ENCODE assay signal across 8 mouse cellular contexts in the genomic region with DNA sequence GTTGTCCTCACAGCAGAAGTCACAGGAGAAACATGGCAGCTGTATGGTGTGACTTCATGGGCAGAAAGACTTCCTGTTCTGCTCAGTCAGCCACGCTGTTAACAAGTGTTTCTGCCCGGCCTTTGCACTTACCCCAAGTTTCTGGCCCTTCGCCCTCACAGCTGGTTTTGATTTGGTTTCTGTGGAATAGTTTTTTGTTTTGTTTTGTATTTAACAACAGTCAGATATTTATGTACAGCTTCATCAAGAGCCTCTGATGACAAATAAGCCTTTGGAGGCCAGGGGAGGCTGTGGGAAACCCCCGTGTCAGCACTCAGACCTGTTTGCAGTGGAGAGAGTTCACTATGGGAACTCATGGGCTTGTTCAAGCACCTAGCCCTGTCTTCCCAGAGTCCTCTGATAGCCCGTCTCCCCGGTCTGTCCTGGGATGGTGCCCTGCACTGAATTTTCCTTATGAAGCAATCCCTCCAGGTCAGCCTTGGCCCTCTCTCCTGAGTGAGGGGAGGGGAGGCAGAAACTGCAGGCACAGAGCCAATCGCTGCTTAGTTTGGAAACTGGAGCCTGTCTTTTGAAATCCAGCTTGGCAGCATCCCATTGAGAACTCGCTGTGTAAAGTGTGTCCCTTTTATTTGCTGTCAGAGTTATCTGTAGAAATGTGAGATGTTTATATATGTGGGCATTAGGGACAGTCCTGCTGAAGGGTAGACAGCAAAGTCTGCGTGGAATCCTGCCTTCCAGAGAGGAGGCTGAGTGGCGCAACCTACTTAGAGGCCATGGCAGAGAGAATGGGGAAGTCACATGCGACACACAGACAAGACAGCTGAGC.
DNase-seq lines count a peak whose midpoint lies in the region; ATAC-seq and TF ChIP-seq lines count a peak whose summit lies in the region.

No protein-coding gene starts in this region.

- peak; percentile 17 for DNase-seq in liver
- no peak for DNase-seq in liver, embryonic 11.5 days (ENCODE audit: low spot score)
- peak; percentile 86 to 87 for DNase-seq in heart, adult 18-20 months
- peak; percentile 8 for DNase-seq in kidney, adult 18-20 months
- DNase-seq in right cerebral cortex, postnatal 14 days, result peak; percentile 43
- DNase-seq in cerebellum, adult 9-11 months, result no peak

- peaks cover 4% of the 10 kb centered on the region; the same call in 1 of the 2 replicates for H3K4me1 ChIP-seq in liver, embryonic 11.5 days (replicated peaks; ENCODE audit: control insufficient read depth, insufficient read depth, low read length)
- peaks cover 27% of the 10 kb centered on the region for H3K4me1 ChIP-seq in bone marrow macrophage, adult 2 months (ENCODE audit: control insufficient read depth, insufficient read depth, low read length)
- peaks cover 31% of the 10 kb centered on the region for H3K4me1 ChIP-seq in lung, embryonic 16.5 days (replicated peaks; ENCODE audit: control insufficient read depth, insufficient read depth, low read length)

- H3K36me3 ChIP-seq in liver, embryonic 11.5 days (ENCODE audit: control insufficient read depth, insufficient read depth, low read length), result no peaks in the 10 kb centered on the region
- H3K36me3 ChIP-seq in lung, embryonic 16.5 days (ENCODE audit: control insufficient read depth, insufficient read depth, low read length), result 0 out of 2 replicates have a peak, but pooled peaks cover 2% of the 10 kb centered on the region

- no peak for ATAC-seq in liver, embryonic 11.5 days (replicated peaks; ENCODE audit: low FRiP score)
- peak; percentile 92 for ATAC-seq in lung, embryonic 16.5 days (ENCODE audit: low read depth)

- no peaks in the 10 kb centered on the region for H3K9me3 ChIP-seq in liver, embryonic 11.5 days (ENCODE audit: control insufficient read depth, low read length)
- H3K9me3 ChIP-seq in lung, embryonic 16.5 days (ENCODE audit: control insufficient read depth, low read length), result no peaks in the 10 kb centered on the region

- TF ChIP-seq CTCF in bone marrow macrophage, adult 2 months (IDR thresholded peaks at IDR 0.05; ENCODE audit: low read depth, low read length), result no peak

- H3K9ac ChIP-seq in liver, embryonic 11.5 days (ENCODE audit: low read depth, low read length), result no peak overlapping the region
- H3K9ac ChIP-seq in lung, embryonic 16.5 days (ENCODE audit: low read length), result no peak overlapping the region

- no peaks in the 10 kb centered on the region for H3K27me3 ChIP-seq in liver, embryonic 11.5 days (replicated peaks; ENCODE audit: control insufficient read depth, insufficient read depth, low read length)
- H3K27me3 ChIP-seq in lung, embryonic 16.5 days (ENCODE audit: control insufficient read depth, insufficient read depth, low read depth, low read length), result no peaks in the 10 kb centered on the region

- 49% methylated on average over 11 of the region's 11 CpGs for WGBS in liver, embryonic 11.5 days
- 20% methylated on average over 11 of the region's 11 CpGs for WGBS in lung, embryonic 16.5 days

- TF ChIP-seq POLR2A in bone marrow macrophage, adult 2 months (IDR thresholded peaks at IDR 0.05; ENCODE audit: borderline replicate concordance, low read depth, low read length), result peak; percentile 22; the same call in 1 of the 2 replicates

- no peak overlapping the region for H3K27ac ChIP-seq in liver, embryonic 11.5 days (ENCODE audit: low read depth, low read length)
- peak overlapping the region; percentile 77 for H3K27ac ChIP-seq in bone marrow macrophage, adult 2 months (ENCODE audit: insufficient read depth, low read depth, low read length)
- peak overlapping the region; percentile 79 for H3K27ac ChIP-seq in lung, embryonic 16.5 days (ENCODE audit: low read length)

- no peak overlapping the region for H3K4me2 ChIP-seq in liver, embryonic 11.5 days
- H3K4me2 ChIP-seq in lung, embryonic 16.5 days (ENCODE audit: low read depth, low read length), result no peak overlapping the region

- no peak overlapping the region for H3K4me3 ChIP-seq in liver, embryonic 11.5 days (ENCODE audit: low read depth, low read length)
- H3K4me3 ChIP-seq in bone marrow macrophage, adult 2 months (ENCODE audit: insufficient read depth, low read length), result no peak overlapping the region
- H3K4me3 ChIP-seq in lung, embryonic 16.5 days (ENCODE audit: low read length), result no peak overlapping the region

Comparison
In these comparisons a context has a peak if more than half of its experiments do, and no peak if none do; other contexts are left out.
1. DNase-seq: peak in liver (single experiment), heart, adult 18-20 months (2 of 2), kidney, adult 18-20 months (single experiment) and right cerebral cortex, postnatal 14 days (single experiment); none in liver, embryonic 11.5 days (single experiment) and cerebellum, adult 9-11 months (single experiment).